In genomic region chr2:80945521-80945920, GRCm38 (mm10) we compare ENCODE assay signal across 16 mouse cellular contexts.
DNase-seq lines count a peak whose midpoint lies in the region; ATAC-seq and TF ChIP-seq lines count a peak whose summit lies in the region.
"Had no signal": no experiment of that assay in that cellular context is flagged by ENCODE, and none has a peak within 500 bp of the region (broad histone marks: within the 10 kb centered on the region; RNA-seq: fewer than 3 reads in every experiment).

No protein-coding gene starts in this region.

- H3K4me3 ChIP-seq in forebrain, embryonic 13.5 days = no peak overlapping the region
- H3K4me3 ChIP-seq in forebrain, postnatal 0 days (ENCODE audit: low read depth, low read length) = no peak overlapping the region
- H3K4me3 ChIP-seq in midbrain, embryonic 11.5 days (ENCODE audit: low read depth, low read length) = no peak overlapping the region
- no peak overlapping the region for H3K4me3 ChIP-seq in midbrain, postnatal 0 days (ENCODE audit: low read depth, low read length)
- H3K4me3 ChIP-seq: embryonic facial prominence, embryonic 10.5 days; embryonic facial prominence, embryonic 12.5 days had no signal

- intact Hi-C loops in left cerebral cortex, postnatal 14 days (cut with DNase I) = no loop called here

- H3K36me3 ChIP-seq in forebrain, embryonic 13.5 days (ENCODE audit: poor library complexity, severe bottlenecking) = no peaks in the 10 kb centered on the region
- H3K36me3 ChIP-seq in forebrain, postnatal 0 days (ENCODE audit: insufficient read depth) = no peaks in the 10 kb centered on the region
- no peaks in the 10 kb centered on the region for H3K36me3 ChIP-seq in midbrain, embryonic 11.5 days (ENCODE audit: control insufficient read depth, insufficient read depth, low read length)
- H3K36me3 ChIP-seq in midbrain, postnatal 0 days (ENCODE audit: insufficient read depth, low read length) = no peaks in the 10 kb centered on the region
- H3K36me3 ChIP-seq: embryonic facial prominence, embryonic 10.5 days; embryonic facial prominence, embryonic 12.5 days had no signal

- no peak overlapping the region for H3K4me2 ChIP-seq in forebrain, embryonic 13.5 days
- H3K4me2 ChIP-seq in forebrain, postnatal 0 days (ENCODE audit: low read depth) = no peak overlapping the region
- no peak overlapping the region for H3K4me2 ChIP-seq in midbrain, embryonic 11.5 days
- no peak overlapping the region for H3K4me2 ChIP-seq in midbrain, postnatal 0 days (ENCODE audit: low read depth, low read length, poor library complexity, severe bottlenecking)
- H3K4me2 ChIP-seq: embryonic facial prominence, embryonic 12.5 days had no signal

- no peak overlapping the region for H3K27ac ChIP-seq in forebrain, embryonic 13.5 days
- no peak overlapping the region for H3K27ac ChIP-seq in forebrain, postnatal 0 days (ENCODE audit: low read depth, low read length)
- H3K27ac ChIP-seq in midbrain, embryonic 11.5 days (ENCODE audit: low read depth, low read length) = no peak overlapping the region
- no peak overlapping the region for H3K27ac ChIP-seq in midbrain, postnatal 0 days (ENCODE audit: low read depth, low read length)
- H3K27ac ChIP-seq: embryonic facial prominence, embryonic 10.5 days; embryonic facial prominence, embryonic 12.5 days had no signal

- no peaks in the 10 kb centered on the region for H3K9me3 ChIP-seq in forebrain, embryonic 13.5 days (replicated peaks)
- H3K9me3 ChIP-seq in forebrain, postnatal 0 days (ENCODE audit: low read length) = no peaks in the 10 kb centered on the region
- no peaks in the 10 kb centered on the region for H3K9me3 ChIP-seq in midbrain, embryonic 11.5 days (ENCODE audit: control insufficient read depth, low read length)
- H3K9me3 ChIP-seq in midbrain, postnatal 0 days (ENCODE audit: low read length) = no peaks in the 10 kb centered on the region
- H3K9me3 ChIP-seq: embryonic facial prominence, embryonic 10.5 days; embryonic facial prominence, embryonic 12.5 days had no signal

- H3K9ac ChIP-seq in forebrain, embryonic 13.5 days = no peak overlapping the region
- H3K9ac ChIP-seq in forebrain, postnatal 0 days = no peak overlapping the region
- no peak overlapping the region for H3K9ac ChIP-seq in midbrain, embryonic 11.5 days (ENCODE audit: low read length)
- H3K9ac ChIP-seq in midbrain, postnatal 0 days (replicated peaks; ENCODE audit: low read length, poor library complexity, severe bottlenecking) = no peak overlapping the region
- H3K9ac ChIP-seq: embryonic facial prominence, embryonic 12.5 days had no signal

- TF ChIP-seq CTCF in forebrain, postnatal 0 days (IDR thresholded peaks at IDR 0.05; ENCODE audit: low read depth) = no peak
- TF ChIP-seq CTCF in midbrain, postnatal 0 days (IDR thresholded peaks at IDR 0.05) = no peak

- WGBS in forebrain, embryonic 13.5 days = 74% methylated on average over 3 of the region's 3 CpGs
- WGBS in forebrain, postnatal 0 days = 75% methylated on average over 3 of the region's 3 CpGs
- WGBS in midbrain, embryonic 11.5 days = 81% methylated on average over 3 of the region's 3 CpGs
- 73% methylated on average over 3 of the region's 3 CpGs for WGBS in midbrain, postnatal 0 days

- 0 out of 2 replicates have a peak, but pooled peaks have one; percentile 8 for ATAC-seq in forebrain, embryonic 13.5 days
- ATAC-seq in forebrain, postnatal 0 days = no peak
- no peak for ATAC-seq in midbrain, embryonic 11.5 days (ENCODE audit: low FRiP score)
- no peak for ATAC-seq in midbrain, postnatal 0 days (ENCODE audit: low FRiP score)
- ATAC-seq: forebrain, embryonic 16.5 days had no signal

- no peak for DNase-seq in forebrain, postnatal 0 days
- peak; percentile 61 for DNase-seq in midbrain, embryonic 11.5 days (ENCODE audit: low spot score, missing footprints)
- no peak for DNase-seq in midbrain, postnatal 0 days (ENCODE audit: low spot score)
- no peak for DNase-seq in left cerebral cortex, postnatal 14 days (ENCODE audit: low spot score in 2 of 2)
- DNase-seq: adrenal gland, adult 2 months; adrenal gland, postnatal 10 days; adrenal gland, postnatal 25 days; cerebellum, adult 11-12 months; cerebellum, adult 2 months; cerebellum, adult 9-10 months; cerebellum, postnatal 10 days; cerebellum, postnatal 25 days had no signal

- no peaks in the 10 kb centered on the region for H3K27me3 ChIP-seq in forebrain, embryonic 13.5 days
- H3K27me3 ChIP-seq in forebrain, postnatal 0 days (ENCODE audit: insufficient read depth, low read length) = no peaks in the 10 kb centered on the region
- H3K27me3 ChIP-seq in midbrain, embryonic 11.5 days (ENCODE audit: control insufficient read depth, insufficient read depth, low read length) = no peaks in the 10 kb centered on the region
- no peaks in the 10 kb centered on the region for H3K27me3 ChIP-seq in midbrain, postnatal 0 days (ENCODE audit: insufficient read depth, low read length)
- H3K27me3 ChIP-seq: embryonic facial prominence, embryonic 12.5 days had no signal

- H3K4me1 ChIP-seq in forebrain, embryonic 13.5 days = no peaks in the 10 kb centered on the region
- H3K4me1 ChIP-seq in forebrain, postnatal 0 days (ENCODE audit: insufficient read depth) = no peaks in the 10 kb centered on the region
- H3K4me1 ChIP-seq in midbrain, embryonic 11.5 days (ENCODE audit: control insufficient read depth, insufficient read depth, low read length) = no peaks in the 10 kb centered on the region
- no peaks in the 10 kb centered on the region for H3K4me1 ChIP-seq in midbrain, postnatal 0 days (ENCODE audit: insufficient read depth, low read length)
- H3K4me1 ChIP-seq: embryonic facial prominence, embryonic 10.5 days; embryonic facial prominence, embryonic 12.5 days had no signal
